Mouse (Mus musculus): Measurements from ENCODE around the gene Mta2. TPM values are rescaled to one million over a fixed set of nuclear protein-coding genes. Genes with fewer than 3 reads are reported as not detected.

Gene Mta2
- total and polyA plus RNA-seq, 3 experiments = 116 to 171 (median 167) TPM

GRCm38 (mm10) chr19:8982303-8983149, 40.9 kb downstream of the Mta2 start (continued):
- TF ChIP-seq RAD21 (IDR thresholded peaks at IDR 0.05; ENCODE audit: low read depth, low read length) (no peak), TAL1 (IDR thresholded peaks at IDR 0.05; ENCODE audit: low read length) (no peak), POLR2A (IDR thresholded peaks at IDR 0.05; ENCODE audit: control insufficient read depth in 1 of 2, insufficient read depth in 1 of 2, low read depth in 1 of 2, low read length in 2 of 2, poor library complexity in 1 of 2) (no peak)

- peak overlapping the region; percentile 40 for H3K27ac ChIP-seq (ENCODE audit: control insufficient read depth, low read depth, low read length)
Observed at GRCm38 (mm10) chr19:8983150-8983650, 41.5 kb downstream of the Mta2 start.

GRCm38 (mm10) chr19:8984255-8984868, 42.7 kb downstream of the Mta2 start:
- Histone ChIP-seq H3K36me3 (ENCODE audit: control insufficient read depth in 1 of 2, insufficient read depth in 2 of 2, low read length in 2 of 2) (peaks cover 0 to 47% of the 10 kb centered on the region in 2 experiments; a peak in 2 of 4 replicates), H3K27ac (ENCODE audit: control insufficient read depth, low read depth, low read length) (no peak overlapping the region), H3K27me3 (ENCODE audit: control insufficient read depth in 1 of 2, insufficient read depth in 2 of 2, low read length in 2 of 2) (no peaks in the 10 kb centered on the region), H3K9ac (ENCODE audit: control insufficient read depth, low read depth, low read length, poor library complexity, severe bottlenecking) (no peak overlapping the region; the same call in 1 of the 2 replicates), H3K4me1 (ENCODE audit: control insufficient read depth in 1 of 2, insufficient read depth in 2 of 2, low read length in 2 of 2) (peaks cover 18 to 44% of the 10 kb centered on the region in 2 experiments), H3K4me3 (ENCODE audit: control insufficient read depth in 1 of 2, insufficient read depth in 1 of 2, low read depth in 2 of 2, low read length in 2 of 2) (no peak overlapping the region), H3K9me3 (replicated peaks; ENCODE audit: insufficient read depth, low read length) (no peaks in the 10 kb centered on the region), H3K79me2 (ENCODE audit: control insufficient read depth, insufficient read depth, low read length, poor library complexity) (no peaks in the 10 kb centered on the region)
- DNase-seq (ENCODE audit: low read depth, low spot score) = peak; percentile 74
- peak; percentile 35; the same call in 1 of the 2 replicates for TF ChIP-seq SIN3A (IDR thresholded peaks at IDR 0.05; ENCODE audit: low read length)
- TF ChIP-seq CTCF (IDR thresholded peaks at IDR 0.05 in 2 of 3, conservative IDR thresholded peaks at IDR 0.05 in 1 of 3; ENCODE audit: control insufficient read depth in 1 of 3, insufficient read depth in 1 of 3, low read depth in 2 of 3, low read length in 3 of 3, poor library complexity in 1 of 3, severe bottlenecking in 1 of 3) = no peak
- TF ChIP-seq ZNF384 (IDR thresholded peaks at IDR 0.05; ENCODE audit: low read depth, low read length) = peak; percentile 84

More at GRCm38 (mm10) chr19:8983150-8983650, 41.5 kb downstream of the Mta2 start:
- H3K4me3 ChIP-seq (ENCODE audit: control insufficient read depth in 1 of 2, insufficient read depth in 1 of 2, low read depth in 2 of 2, low read length in 2 of 2) = no peak overlapping the region
- H3K79me2 ChIP-seq (ENCODE audit: control insufficient read depth, insufficient read depth, low read length, poor library complexity) = no peaks in the 10 kb centered on the region
- H3K4me1 ChIP-seq (ENCODE audit: control insufficient read depth in 1 of 2, insufficient read depth in 2 of 2, low read length in 2 of 2) = peaks cover 18 to 48% of the 10 kb centered on the region in 2 experiments
- no peak overlapping the region for H3K9ac ChIP-seq (ENCODE audit: control insufficient read depth, low read depth, low read length, poor library complexity, severe bottlenecking)
- peak; percentile 70 for DNase-seq (ENCODE audit: low read depth, low spot score)
- H3K27me3 ChIP-seq (ENCODE audit: control insufficient read depth in 1 of 2, insufficient read depth in 2 of 2, low read length in 2 of 2) = no peaks in the 10 kb centered on the region
- H3K36me3 ChIP-seq (ENCODE audit: control insufficient read depth in 1 of 2, insufficient read depth in 2 of 2, low read length in 2 of 2) = peaks cover 8 to 57% of the 10 kb centered on the region in 2 experiments
- TF ChIP-seq UBTF (IDR thresholded peaks at IDR 0.05; ENCODE audit: borderline replicate concordance, insufficient read depth, low read depth, low read length) (no peak), GATA1 (IDR thresholded peaks at IDR 0.05; ENCODE audit: low read depth, low read length) (peak; percentile 77), EP300 (IDR thresholded peaks at IDR 0.05; ENCODE audit: low read depth in 1 of 2, low read length in 2 of 2) (peak; percentile 69 to 77; a peak in 2 of 4 replicates), TBP (IDR thresholded peaks at IDR 0.05; ENCODE audit: low read depth, low read length) (0 out of 2 replicates have a peak, but pooled peaks have one; percentile 15), TCF12 (IDR thresholded peaks at IDR 0.05; ENCODE audit: low read depth, low read length) (peak; percentile 48; the same call in 1 of the 2 replicates), ZMIZ1 (IDR thresholded peaks at IDR 0.05; ENCODE audit: low read depth, low read length) (no peak), POLR2AphosphoS2 (IDR thresholded peaks at IDR 0.05; ENCODE audit: low read length) (no peak), ETS1 (IDR thresholded peaks at IDR 0.05; ENCODE audit: low read depth, low read length) (0 out of 2 replicates have a peak, but pooled peaks have one; percentile 39), JUND (IDR thresholded peaks at IDR 0.05; ENCODE audit: low read depth, low read length) (no peak), CTCF (IDR thresholded peaks at IDR 0.05 in 2 of 3, conservative IDR thresholded peaks at IDR 0.05 in 1 of 3; ENCODE audit: control insufficient read depth in 1 of 3, insufficient read depth in 1 of 3, low read depth in 2 of 3, low read length in 3 of 3, poor library complexity in 1 of 3, severe bottlenecking in 1 of 3) (no peak), SMC3 (IDR thresholded peaks at IDR 0.05; ENCODE audit: low read depth, low read length) (peak; percentile 4; the same call in 1 of the 2 replicates), ZKSCAN1 (IDR thresholded peaks at IDR 0.05; ENCODE audit: low read depth, low read length) (no peak), MXI1 (IDR thresholded peaks at IDR 0.05; ENCODE audit: low read depth, low read length) (0 out of 2 replicates have a peak, but pooled peaks have one; percentile 2), TAL1 (IDR thresholded peaks at IDR 0.05; ENCODE audit: low read length) (peak; percentile 52)
- H3K9me3 ChIP-seq (replicated peaks; ENCODE audit: insufficient read depth, low read length) = no peaks in the 10 kb centered on the region
